Mouse (Mus musculus) heart, postnatal 14 days (tissue): ENCODE data around the gene Knop1. TPM values are rescaled to one million over a fixed set of nuclear protein-coding genes. Genes with fewer than 3 reads are reported as not detected.
A peak's percentile ranks its signal among the peaks of the same experiment; 100 is the strongest.

Experiments
- DNase-seq, 2 experiments: peaks; one replicate each; pipeline ENCODE4 v3.0.0; 2021 to 2022
- intact Hi-C: fragments of 180-260 bp; cut with DNase I; formaldehyde crosslinking; loops from one replicate; pipeline ENCODE4 v1.15.1; 2025
- total RNA-seq, 2 experiments: library from RNA; stranded (reverse); gene quantifications; 2 replicates each; pipeline ENCODE4 v1.2.3; 2021

Gene Knop1
- total RNA-seq, 2 experiments from 2014 or later = 16.9 to 18.4 TPM

DNA sequence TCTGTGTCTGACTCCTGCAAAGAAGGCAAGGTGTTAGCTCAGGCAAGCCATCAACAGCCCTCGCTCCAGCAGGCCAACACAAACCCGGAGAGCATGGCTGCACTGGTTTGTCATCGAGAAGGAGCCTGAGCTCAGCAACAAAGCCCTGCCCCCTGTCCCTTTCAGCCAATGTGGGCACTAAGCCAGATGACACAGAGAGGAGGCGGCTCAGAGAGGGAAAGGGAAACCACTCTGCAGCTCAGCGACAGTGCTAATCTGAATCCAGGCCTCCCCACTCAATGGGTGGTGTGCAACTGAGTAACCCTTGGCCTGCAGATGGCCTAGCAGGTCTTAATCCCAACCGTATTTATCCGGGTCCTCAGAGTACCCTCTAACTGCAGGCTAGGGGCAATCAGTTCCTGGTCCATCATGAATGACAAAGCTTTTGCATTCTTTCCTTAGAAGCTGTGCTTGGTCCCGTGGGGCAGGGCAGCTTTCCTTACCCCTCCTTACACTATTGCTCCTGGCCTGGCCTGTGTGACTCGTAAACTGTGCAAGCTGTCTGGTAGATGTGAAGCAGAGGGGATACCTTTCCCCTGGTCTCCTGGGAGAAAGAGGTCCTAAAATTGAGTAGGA is 5.3 kb downstream of the Knop1 start:
- peak; percentile 45 to 66 for DNase-seq
- intact Hi-C loops = loop anchor here (5.0 kb wide), 1 partner anchor 83 kb away; no protein-coding TSS in a partner anchor

DNA sequence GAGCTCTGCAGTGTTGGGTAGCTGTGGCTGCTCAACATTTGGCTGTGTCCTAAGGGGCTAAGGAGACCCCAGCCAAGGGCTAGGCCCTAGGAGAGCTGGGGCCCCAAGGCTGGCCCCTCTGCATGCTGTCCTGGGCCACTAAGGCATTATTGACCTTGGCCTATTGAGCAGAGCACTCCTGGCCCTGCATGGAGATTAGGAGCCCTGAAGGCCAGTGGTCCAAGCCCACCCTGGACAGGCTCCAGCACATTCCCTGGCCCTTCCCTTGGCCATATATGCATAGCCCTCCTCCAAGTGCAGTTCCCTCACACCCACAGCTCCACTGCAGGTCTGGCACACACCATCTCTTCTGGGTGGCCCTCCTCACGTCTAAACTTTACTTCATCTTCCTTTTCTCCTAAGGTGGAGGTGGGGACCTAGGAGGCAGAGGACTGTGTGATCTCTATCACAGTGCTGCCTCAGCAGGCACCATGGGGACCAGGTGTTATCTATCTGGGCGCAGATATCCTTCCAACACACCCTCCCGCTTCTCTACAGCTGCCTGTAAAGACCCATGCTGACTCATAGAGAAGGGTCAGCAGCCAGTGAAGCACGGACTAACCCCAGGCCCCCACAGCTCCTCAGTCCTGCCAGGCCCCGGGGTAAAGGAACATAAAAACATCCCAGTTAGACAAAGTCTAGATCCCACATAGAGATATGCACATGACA is 6.4 kb downstream of the Knop1 start:
- intact Hi-C loops = loop anchor here (5.0 kb wide), 1 partner anchor 82 kb away; no protein-coding TSS in a partner anchor
- DNase-seq = no peak

DNA sequence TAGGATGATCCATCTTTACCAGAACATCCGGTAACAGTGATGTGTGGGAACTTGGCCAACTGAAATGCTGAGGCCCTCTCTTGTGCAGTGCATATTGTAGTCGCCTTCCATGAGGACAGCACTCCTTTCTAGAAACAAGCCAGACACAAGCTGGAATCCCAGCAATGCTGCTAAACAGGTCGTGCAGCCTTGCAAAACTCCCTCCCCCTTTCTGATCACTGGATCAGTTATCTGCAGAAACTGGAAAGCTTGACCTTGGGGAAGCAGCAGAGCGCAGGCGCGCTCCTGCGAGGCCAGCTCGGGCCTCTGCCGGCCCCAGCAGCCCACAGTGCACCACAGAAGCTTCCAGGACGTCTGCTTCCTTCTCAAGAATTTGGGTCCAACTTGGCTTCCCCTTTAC is 7.3 kb downstream of the Knop1 start:
- no peak for DNase-seq

DNA sequence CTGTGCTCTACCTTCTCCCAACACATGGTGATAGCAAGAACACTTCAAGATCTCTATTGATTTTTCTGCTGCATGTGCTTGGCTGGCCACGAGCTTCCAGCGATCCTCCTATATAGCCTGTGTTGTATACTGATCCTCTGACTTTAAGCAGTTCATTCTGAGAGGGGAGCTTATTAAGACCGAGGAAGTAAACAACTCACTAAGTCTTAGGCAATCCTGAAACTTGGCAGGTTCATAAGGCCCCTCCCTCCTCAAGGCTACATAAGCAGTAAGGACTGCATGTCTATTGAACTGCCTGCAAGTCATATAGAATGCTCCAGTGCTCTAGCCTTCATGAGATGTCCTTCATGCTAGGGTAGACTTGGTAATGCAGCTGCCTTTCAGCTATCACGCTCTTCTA is 9.7 kb downstream of the Knop1 start:
- intact Hi-C loops = no loop called here
- DNase-seq = no peak

More for the DNA sequence above, 7.3 kb downstream of the Knop1 start:
- intact Hi-C loops = no loop called here

DNA sequence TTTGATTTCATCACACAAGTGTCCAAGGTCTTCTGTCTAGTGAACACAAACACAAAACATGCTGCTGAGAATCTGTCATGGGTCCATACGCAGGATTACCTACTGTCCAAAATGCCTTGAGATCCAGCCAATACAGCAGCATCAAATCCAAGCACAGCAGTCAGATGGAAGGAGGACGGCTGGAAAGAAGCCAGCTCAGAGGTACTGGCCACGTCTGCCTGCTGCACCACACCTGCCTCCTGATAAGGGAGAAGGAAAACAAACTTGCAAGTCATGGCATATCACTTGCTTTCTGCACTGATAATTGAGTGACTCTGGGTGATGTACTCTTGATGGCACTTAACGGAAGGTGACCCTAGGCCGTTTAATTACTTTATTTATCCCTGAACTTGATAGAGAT is 10.9 kb downstream of the Knop1 start:
- intact Hi-C loops = no loop called here
- no peak for DNase-seq

DNA sequence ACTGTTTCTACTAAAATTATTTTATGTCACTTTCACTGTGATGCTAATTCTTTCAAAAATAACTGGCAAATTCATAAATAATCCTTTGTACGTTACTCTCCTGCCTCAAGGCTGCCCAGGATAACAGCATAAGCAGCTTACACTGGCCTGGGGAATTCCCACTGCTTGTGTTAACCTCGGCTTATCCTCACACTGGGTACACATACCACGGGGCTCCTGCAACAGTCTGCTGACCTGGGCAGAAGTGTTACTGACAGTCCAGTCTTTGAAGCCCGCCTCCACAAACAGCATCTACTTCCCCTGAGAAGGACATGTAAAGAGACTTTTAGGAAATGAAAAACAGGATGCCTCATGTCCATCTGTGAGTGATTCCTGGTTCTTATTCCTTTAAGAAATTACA is 13.1 kb downstream of the Knop1 start:
- intact Hi-C loops = no loop called here
- no peak for DNase-seq

DNA sequence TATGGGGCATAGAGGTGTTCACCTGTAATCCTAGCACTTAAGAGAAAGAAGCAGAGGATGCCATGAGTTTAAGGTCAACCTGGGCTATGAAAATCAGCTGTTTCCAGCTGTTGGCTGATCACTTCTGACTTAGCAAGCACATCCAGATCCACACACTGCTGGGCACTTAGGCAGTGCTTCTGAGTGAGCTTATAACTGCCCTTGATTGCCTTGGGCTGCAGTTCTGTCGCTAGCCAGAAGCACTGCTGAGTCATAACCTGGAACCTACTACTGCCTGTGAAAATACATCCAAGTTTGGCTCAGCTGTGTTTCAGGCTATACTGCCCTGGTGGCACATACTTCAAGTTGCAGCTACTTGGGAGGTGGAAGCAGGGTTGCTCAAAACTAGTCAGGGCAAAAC is 14.3 kb downstream of the Knop1 start:
- peak in 1 of 2 experiments; percentile 12 for DNase-seq
- intact Hi-C loops = no loop called here

DNA sequence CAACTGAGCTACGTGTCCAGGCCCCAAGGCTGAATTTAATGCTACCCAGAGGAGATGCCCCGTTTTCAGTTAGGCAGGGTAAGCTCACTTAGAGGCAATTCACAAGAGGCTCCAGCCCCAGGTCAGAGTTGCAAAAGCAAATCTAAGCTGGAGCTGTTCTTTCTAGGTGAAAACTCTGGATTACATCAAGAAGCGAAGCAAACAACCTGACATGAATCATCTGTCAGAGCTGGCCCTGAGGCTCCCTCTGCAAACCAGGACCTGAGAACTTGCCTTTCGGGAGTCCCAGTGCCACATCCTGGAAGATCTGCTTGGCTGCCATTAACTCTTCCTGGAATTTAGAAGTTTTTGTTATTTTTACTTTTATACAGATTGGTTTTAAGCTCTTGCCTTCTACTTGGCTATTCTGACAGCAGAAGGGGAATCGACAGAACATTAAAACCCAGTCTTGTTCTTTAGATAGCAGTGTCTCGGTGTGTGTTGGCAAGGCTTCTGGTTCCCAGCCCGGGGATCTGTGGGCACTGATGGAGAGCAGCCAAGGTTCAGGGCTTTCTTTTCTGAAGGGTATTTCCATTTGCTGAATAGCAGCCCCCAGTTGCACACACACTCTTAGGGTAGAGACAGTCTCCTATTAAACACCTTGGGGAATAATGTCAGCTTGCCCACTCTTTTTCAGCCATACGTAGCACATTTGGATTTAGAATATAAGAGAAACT is 14.9 kb downstream of the Knop1 start:
- peak in 1 of 2 experiments; percentile 16 for DNase-seq
- intact Hi-C loops = no loop called here

DNA sequence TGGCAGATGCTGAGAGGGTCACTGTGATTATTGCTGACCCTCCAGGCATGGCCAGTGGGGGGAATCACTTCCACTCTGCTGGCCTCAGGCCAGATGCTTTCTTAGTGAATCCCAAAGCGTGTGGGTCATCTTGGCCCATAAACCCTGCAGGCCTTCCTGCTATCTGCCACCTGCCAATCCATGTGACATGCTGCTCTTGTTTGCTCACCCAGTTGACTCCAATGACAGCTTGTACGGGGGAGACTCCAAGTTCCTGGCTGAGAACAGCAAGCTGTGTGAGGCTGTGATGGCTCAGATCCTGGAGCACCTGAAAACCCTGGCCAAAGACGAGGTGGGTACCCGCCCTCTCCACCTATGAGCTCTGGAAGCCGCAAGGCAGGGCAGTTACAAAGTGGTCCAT is 18.2 kb downstream of the Knop1 start:
- intact Hi-C loops = no loop called here
- DNase-seq = no peak

DNA sequence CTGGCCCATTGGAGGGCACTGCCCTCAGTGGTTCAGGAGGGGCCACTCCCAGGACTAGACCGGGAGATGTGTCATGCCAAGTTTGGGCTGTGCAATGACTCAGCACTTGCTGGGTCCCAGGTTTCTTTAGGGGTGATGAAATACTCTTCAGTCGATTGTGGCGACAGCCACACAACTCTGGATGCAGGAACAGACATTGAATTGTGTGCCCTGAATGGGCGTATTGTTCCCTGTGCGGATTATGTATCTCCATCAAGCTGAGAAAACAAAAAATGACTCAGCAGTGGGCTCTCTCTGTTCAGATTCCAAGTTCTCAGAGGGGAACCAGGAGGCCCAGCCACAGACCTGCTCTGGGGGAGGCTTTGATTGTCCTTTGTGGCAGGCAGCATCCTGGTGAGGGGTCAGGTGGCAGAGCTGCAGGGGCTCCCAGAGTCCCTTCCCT is 28.1 kb downstream of the Knop1 start:
- intact Hi-C loops = no loop called here
- no peak for DNase-seq

DNA sequence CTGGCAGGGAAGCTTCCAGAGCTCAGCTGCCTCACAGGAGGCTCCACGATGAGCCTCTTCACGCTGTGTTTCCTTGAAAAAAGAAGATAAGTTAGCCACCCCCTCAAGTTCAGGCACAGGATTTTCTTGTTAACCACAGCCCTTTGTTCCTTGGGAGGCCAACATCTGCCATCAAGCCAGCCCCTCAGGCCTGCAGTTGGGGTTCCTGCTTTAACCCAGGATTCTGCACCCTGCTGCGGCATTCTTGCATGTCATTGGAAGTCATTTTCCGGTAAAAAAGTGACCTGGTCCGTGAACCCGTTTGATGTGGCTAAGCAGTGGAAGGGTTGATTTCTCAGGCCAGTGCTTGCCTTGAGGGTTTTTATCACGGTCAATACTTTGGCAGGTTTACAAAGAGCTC is 31.6 kb downstream of the Knop1 start:
- intact Hi-C loops = no loop called here
- DNase-seq = no peak

DNA sequence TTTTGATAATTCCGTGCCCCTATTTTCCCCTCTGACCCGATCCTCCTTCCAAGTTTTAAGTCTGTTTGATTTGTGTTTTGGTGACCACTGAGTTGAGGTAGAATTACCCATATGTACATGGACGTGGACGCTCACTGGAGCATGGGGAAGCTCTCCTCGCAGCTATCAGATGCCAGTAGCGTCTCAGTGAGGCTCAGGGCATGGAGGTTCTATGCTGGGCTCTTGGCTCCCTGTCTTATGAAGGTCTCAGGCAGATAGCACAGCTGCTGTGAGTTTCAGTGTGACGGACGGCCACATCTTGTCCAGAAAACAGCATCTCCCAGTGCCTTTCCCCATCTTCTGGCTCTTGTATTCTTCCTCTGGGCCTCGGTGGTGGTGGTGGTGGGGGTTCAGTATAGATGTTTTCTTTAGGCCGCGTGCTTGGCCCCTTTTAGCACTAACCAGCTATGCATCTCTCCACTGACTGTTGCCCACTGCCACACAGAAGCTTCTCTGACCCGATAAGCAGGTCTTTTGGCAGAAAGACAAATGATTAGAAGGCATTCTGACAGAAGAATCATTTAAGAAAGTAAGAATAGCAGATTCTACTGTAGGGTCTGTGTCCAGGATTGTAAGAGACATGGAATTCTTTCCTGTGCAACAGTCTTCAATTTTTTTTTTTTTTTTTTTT is 34.0 kb downstream of the Knop1 start:
- intact Hi-C loops = no loop called here
- DNase-seq = no peak

DNA sequence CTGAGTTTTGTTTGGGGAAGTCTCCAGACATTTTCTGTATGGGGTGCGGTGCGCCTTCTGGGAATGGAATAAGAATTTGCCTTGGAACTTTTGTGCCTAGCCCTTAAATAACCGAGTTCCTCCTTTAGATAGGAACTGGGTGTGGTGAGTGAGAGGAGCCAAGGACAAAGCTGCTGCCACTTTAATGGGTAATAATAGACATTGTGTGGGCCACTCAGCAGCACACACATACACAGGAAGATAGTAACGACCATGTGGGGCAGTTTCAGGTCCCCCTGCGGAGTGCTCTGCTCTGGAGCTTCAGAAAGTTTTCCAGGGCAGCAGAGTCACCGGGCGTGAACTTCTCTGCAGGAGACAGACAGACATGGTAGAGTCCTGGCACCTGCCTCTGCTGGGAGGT is 34.7 kb downstream of the Knop1 start:
- peak; percentile 31 to 40 for DNase-seq
- intact Hi-C loops = no loop called here

DNA sequence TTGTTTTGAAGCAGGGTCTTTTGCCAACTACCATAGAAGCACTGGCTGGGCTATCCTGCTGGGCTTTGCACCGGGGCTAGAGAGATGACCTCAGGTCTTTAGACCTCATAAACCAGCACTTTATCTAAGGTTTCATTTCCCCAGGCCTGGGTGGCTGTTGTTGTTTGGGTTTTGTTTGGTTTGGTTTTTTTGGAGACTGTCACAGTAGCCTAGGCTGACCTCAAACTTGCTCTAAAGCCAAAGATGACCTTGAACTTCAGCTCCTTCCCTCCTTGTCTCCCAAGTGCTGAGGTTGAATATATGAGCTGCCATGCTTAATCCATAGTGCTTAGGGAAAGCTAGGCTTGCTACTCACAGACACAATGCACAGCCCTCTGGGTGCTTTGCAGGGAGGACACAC is 36.4 kb downstream of the Knop1 start:
- intact Hi-C loops = no loop called here
- no peak for DNase-seq

DNA sequence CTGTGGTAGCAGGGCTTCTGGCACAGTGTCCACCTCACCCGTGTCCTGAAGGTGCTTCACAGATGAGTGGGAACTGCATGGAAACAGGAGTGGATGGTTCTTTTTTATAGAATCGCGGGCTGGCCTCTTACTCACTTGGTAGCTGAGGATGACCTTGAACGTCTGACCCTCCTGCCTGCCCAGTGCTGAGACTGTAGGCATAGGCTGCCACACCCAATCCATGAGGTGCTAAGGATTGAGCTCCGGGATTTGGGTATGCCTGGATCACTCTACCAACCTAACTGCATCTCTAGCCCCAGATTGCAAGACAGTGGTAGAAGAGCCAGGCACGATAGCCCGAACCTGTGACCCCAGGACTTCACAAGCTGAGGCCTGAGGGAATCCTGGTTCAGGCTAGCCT is 38.3 kb downstream of the Knop1 start:
- no peak for DNase-seq
- intact Hi-C loops = no loop called here

DNA sequence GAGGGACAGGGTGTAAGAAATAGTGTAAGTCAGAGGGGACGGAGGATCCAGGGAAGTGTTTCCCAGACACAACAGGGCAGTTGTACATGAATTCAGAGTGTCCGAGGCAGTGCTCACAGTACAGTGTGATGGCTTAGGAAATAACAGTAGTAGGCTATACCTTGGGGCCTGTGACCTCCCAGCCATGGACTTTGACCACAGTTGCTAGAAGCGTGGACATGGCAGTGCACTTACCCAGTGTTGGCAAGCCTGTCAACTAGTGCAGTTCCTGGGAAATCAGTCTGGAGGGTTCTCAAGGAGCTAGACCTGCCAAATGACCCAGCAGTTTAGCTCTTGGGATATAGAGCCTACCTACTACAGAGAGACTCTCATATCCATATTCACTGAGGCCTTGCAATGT is 39.8 kb downstream of the Knop1 start:
- DNase-seq = no peak
- intact Hi-C loops = no loop called here

DNA sequence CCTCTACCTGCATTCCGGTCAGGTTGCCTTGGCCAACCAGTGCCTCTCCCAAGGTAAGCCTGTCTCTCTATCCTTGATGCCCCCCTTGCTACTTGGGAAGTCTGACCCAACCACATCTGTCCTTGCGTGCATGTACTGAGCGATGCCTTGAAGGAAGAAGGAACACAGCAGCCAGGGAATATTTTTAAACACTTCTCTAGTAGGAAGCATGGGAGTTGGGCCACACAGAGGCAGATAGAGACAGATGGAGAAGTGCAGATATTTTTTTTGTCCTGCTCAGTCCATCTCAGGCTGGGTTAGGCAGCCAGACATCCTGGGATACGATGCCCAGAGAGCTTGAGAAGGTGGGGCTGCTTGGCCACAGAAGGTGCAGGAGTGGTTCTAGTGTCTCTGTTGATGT is 42.5 kb downstream of the Knop1 start:
- DNase-seq = no peak
- intact Hi-C loops = no loop called here

DNA sequence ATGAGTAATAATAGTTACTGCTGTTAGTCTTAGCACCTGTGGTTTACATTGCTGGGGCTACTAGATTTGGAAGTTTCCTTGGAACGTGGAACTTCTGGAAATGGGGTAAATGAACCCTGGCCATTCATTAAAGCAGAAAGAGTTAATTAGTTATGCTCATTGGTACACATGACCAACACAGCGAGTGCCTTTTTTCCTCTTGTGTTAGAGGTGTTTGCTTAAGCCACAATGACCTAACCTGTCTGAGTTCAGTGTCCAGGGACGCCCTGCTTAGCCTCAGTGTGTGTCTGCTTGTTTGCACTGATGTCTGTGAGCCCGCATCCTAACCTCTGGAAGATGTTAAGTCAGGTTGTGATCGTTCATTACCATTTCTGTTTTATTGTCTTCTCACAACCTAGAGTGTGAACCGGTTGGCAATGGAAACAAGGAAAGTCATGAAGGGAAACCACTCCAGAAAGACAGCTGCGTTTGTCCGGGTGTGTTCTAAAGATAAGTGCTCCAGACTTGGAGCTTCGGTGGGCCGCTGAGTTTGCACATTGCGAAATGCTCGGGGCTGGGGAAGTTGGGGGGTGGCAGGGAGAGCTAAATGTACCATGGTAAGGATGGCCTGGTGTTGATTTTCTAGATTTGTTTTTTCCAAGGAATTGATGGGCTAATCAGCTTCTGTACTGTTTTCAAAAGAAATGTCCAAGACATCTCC is 44.5 kb downstream of the Knop1 start:
- intact Hi-C loops = no loop called here
- DNase-seq = peak; percentile 26 to 54

DNA sequence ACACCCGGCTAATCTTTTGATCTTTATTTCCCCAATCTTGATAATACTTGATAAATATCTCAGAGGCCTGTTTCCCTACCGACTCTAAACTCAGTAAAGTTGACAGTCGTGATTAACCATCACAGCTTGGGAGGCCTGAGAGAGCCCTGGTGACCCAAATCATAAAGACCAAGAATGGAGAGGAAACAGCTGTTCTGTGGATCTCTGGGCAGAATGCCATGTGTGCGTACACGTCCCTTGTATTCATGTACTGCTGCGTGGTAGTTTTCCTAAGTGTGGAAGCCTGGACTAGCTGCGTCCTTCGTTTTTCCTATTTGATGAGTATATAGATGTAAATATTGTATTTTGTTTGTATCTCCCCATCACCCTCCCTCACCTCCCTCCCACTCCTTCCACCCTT is 48.2 kb downstream of the Knop1 start:
- intact Hi-C loops = no loop called here
- peak; percentile 47 to 60 for DNase-seq

DNA sequence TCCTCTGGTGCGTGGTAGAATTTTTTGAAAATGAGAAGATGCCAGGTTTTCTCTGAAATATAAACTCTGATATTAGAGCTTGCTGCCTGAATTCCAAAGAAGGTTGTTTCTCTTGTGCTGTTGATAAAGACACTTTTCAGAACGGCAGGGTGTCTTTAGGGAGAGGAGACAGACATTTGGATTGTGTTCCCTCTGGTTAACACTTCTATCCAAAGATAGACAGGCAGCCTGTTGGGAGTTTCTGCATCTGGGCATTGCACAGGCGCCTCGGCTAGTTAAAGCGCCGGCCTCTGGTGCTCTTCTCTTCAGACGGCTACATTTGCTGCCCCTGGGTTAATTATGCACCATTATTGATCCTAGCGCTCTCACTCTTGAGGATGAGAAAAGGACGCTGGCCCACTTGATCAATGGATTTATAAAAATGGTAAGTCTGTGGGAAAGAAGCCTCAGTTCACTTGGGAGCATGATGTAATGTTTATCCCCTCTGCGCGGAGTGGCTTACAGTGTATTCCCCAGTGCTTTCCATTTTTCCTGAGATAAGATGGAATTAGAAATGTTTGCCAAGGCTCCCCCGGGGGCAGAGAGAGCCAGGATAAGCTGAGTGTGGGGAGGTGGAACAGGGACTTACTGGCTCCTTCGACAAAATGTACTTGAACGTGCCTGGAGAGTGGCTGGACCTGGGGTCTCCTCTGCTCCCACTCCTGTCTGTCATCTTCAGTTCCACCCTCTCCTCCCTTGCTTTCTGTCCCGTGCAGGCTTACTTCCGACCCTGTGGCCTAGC is 49.2 kb downstream of the Knop1 start:
- intact Hi-C loops = no loop called here

More for the DNA sequence above, 49.2 kb downstream of the Knop1 start:
- DNase-seq = peak; percentile 30 to 40
